Mouse (Mus musculus): ENCODE measurements around the gene Hist1h2ao.
"Not testable (repeated sequence)": the region's sequence is repeated elsewhere in the genome, so short reads cannot be mapped to it uniquely, and the experiment has no call there.

GRCm38 (mm10) chr13:21812092-21812491 is 1.8 kb downstream of the Hist1h2ao start:
- not testable (repeated sequence) for TF ChIP-seq CTCF (IDR thresholded peaks at IDR 0.05; ENCODE audit: low read depth, low read length); POLR2A (IDR thresholded peaks at IDR 0.05; ENCODE audit: extremely low read depth, insufficient read depth, low read length)
